Mouse (Mus musculus) stomach, embryonic 14.5 days (tissue): ENCODE data around the gene Nxf3. TPM values are rescaled to one million over a fixed set of nuclear protein-coding genes. Genes with fewer than 3 reads are reported as not detected.

Experiments used
- ATAC-seq: fragments of 200-750 bp; cut with Nextera tagmentation; 2 replicates; pipeline ENCODE4 v1.8.0; 2017; ENCODE audit warnings: low read depth, moderate TSS enrichment; ENCODE audit not compliant: insufficient number of reproducible peaks, insufficient read depth, low FRiP score
- H3K27ac ChIP-seq: fragments of 300-500 bp; sonication (generic); 2 replicates; pipeline ENCODE4 v1.5.1; 2014; ENCODE audit warnings: mild to moderate bottlenecking, low read length, moderate library complexity, mixed read lengths
- H3K27me3 ChIP-seq: fragments of 300-500 bp; sonication (generic); 2 replicates; pipeline ENCODE4 v1.6.1; 2014; ENCODE audit warnings: low read length, control low read depth, mixed read lengths; ENCODE audit not compliant: control insufficient read depth, insufficient read depth
- H3K36me3 ChIP-seq: fragments of 300-500 bp; sonication (generic); 2 replicates; pipeline ENCODE4 v1.6.1; 2014; ENCODE audit warnings: mild to moderate bottlenecking, control low read depth, low read length, moderate library complexity, mixed read lengths; ENCODE audit not compliant: control insufficient read depth, insufficient read depth
- H3K4me1 ChIP-seq: fragments of 300-500 bp; sonication (generic); 2 replicates; pipeline ENCODE4 v1.6.1; 2014; ENCODE audit warnings: low read length, control low read depth, mixed read lengths; ENCODE audit not compliant: control insufficient read depth, insufficient read depth
- H3K4me2 ChIP-seq: fragments of 300-500 bp; sonication (generic); replicated peaks from 2 replicates; pipeline ENCODE4 v1.6.1; 2014; ENCODE audit warnings: low read depth, low read length, control low read depth
- H3K4me3 ChIP-seq: fragments of 300-500 bp; sonication (generic); 2 replicates; pipeline ENCODE4 v1.5.1; 2014; ENCODE audit warnings: low read depth, low read length, control low read depth
- H3K9ac ChIP-seq: fragments of 300-500 bp; sonication (generic); replicated peaks from 2 replicates; pipeline ENCODE4 v1.6.1; 2014; ENCODE audit warnings: low read depth, mild to moderate bottlenecking, control low read depth, low read length, moderate library complexity, mixed read lengths
- H3K9me3 ChIP-seq: fragments of 300-500 bp; sonication (generic); 2 replicates; pipeline ENCODE4 v1.6.1; 2016; ENCODE audit warnings: low read depth, low read length, control low read depth; ENCODE audit not compliant: control insufficient read depth
- WGBS: fragments of 180-500 bp; shearing (Covaris S2); extraction: QIAGEN DNeasy Blood & Tissue Kit; methylation state at CpG from one replicate; pipeline ENCODE4 v1.1.7; 2014; 5-methylcytosine and 5-hydroxymethylcytosine counted together
- polyA plus RNA-seq: library from polyadenylated mRNA; unstranded; fragments of >200 nt; fragmentation: Nextera tagmentation; extraction: Ambion mirVana; gene quantifications from 2 replicates; pipeline ENCODE4 v1.2.1, GENCODE M21; 2014

Gene Nxf3
- polyA plus RNA-seq: 0.34 TPM in 1 of 2 replicates, not detected in the other

GRCm38 (mm10) chrX:136085155-136085554 is at the start of gene Nxf3:
Gene Nxf3 (minus strand): TSS chrX:136085255.
- Histone ChIP-seq H3K4me1 (no peaks in the 10 kb centered on the region), H3K4me2 (no peak within 1 kb of the TSS), H3K36me3 (no peaks in the 10 kb centered on the region), H3K27me3 (no peaks in the 10 kb centered on the region), H3K4me3 (no peak within 1 kb of the TSS), H3K9me3 (no peaks in the 10 kb centered on the region), H3K9ac (no peak within 1 kb of the TSS), H3K27ac (no peak within 1 kb of the TSS)
- WGBS: 78% methylated on average over 9 of the region's 9 CpGs
- ATAC-seq: no peak

- H3K4me2 ChIP-seq: no peak overlapping the region
- no peaks in the 10 kb centered on the region for H3K9me3 ChIP-seq
- no peak overlapping the region for H3K27ac ChIP-seq
- no peaks in the 10 kb centered on the region for H3K27me3 ChIP-seq
- H3K9ac ChIP-seq: no peak overlapping the region
- 24% methylated on average over 5 of the region's 5 CpGs for WGBS
- no peak overlapping the region for H3K4me3 ChIP-seq
- H3K4me1 ChIP-seq: no peaks in the 10 kb centered on the region
- H3K36me3 ChIP-seq: no peaks in the 10 kb centered on the region
- no peak for ATAC-seq
These were observed 42.6 kb upstream of the Nxf3 start for GRCm38 (mm10) chrX:136127744-136128064.

GRCm38 (mm10) chrX:136127038-136127743 is 42.1 kb upstream of the Nxf3 start:
- Histone ChIP-seq H3K27me3 (no peaks in the 10 kb centered on the region), H3K9me3 (no peaks in the 10 kb centered on the region), H3K9ac (no peak overlapping the region), H3K27ac (no peak overlapping the region), H3K4me1 (no peaks in the 10 kb centered on the region), H3K36me3 (no peaks in the 10 kb centered on the region), H3K4me2 (no peak overlapping the region), H3K4me3 (no peak overlapping the region)
- WGBS: 65% methylated on average over 8 of the region's 8 CpGs
- ATAC-seq: no peak

- H3K9ac ChIP-seq: no peak overlapping the region
These were observed 30.4 kb upstream of the Nxf3 start for GRCm38 (mm10) chrX:136115419-136115961.

GRCm38 (mm10) chrX:136115015-136115414 is 30.0 kb upstream of the Nxf3 start:
- H3K27ac ChIP-seq: no peak overlapping the region
- 33% methylated on average over 4 of the region's 4 CpGs for WGBS
- no peaks in the 10 kb centered on the region for H3K9me3 ChIP-seq
- H3K4me2 ChIP-seq: peak overlapping the region; percentile 46; the same call in 1 of the 2 replicates
- ATAC-seq: no peak
- no peak overlapping the region for H3K9ac ChIP-seq
- H3K4me1 ChIP-seq: no peaks in the 10 kb centered on the region
- no peaks in the 10 kb centered on the region for H3K36me3 ChIP-seq
- H3K27me3 ChIP-seq: no peaks in the 10 kb centered on the region
- no peak overlapping the region for H3K4me3 ChIP-seq

More at GRCm38 (mm10) chrX:136115419-136115961, 30.4 kb upstream of the Nxf3 start:
- 19% methylated on average over 23 of the region's 23 CpGs for WGBS
- H3K36me3 ChIP-seq: no peaks in the 10 kb centered on the region
- ATAC-seq: peak; percentile 93
- peak overlapping the region; percentile 26 for H3K4me3 ChIP-seq
- H3K27me3 ChIP-seq: no peaks in the 10 kb centered on the region
- H3K4me1 ChIP-seq: no peaks in the 10 kb centered on the region
- no peaks in the 10 kb centered on the region for H3K9me3 ChIP-seq
- peak overlapping the region; percentile 46 for H3K4me2 ChIP-seq
- H3K27ac ChIP-seq: no peak overlapping the region

- no peaks in the 10 kb centered on the region for H3K4me1 ChIP-seq
- no peak overlapping the region for H3K4me2 ChIP-seq
- H3K27me3 ChIP-seq: no peaks in the 10 kb centered on the region
- ATAC-seq: no peak
- 42% methylated on average over 6 of the region's 6 CpGs for WGBS
- no peak overlapping the region for H3K4me3 ChIP-seq
- H3K27ac ChIP-seq: no peak overlapping the region
- H3K9me3 ChIP-seq: no peaks in the 10 kb centered on the region
- H3K36me3 ChIP-seq: no peaks in the 10 kb centered on the region
- no peak overlapping the region for H3K9ac ChIP-seq
These were observed 22.9 kb upstream of the Nxf3 start for GRCm38 (mm10) chrX:136107942-136108341.

GRCm38 (mm10) chrX:136104724-136105088 is 19.7 kb upstream of the Nxf3 start:
- H3K27me3 ChIP-seq: no peaks in the 10 kb centered on the region
- H3K36me3 ChIP-seq: no peaks in the 10 kb centered on the region
- no peak overlapping the region for H3K4me3 ChIP-seq
- no peak overlapping the region for H3K9ac ChIP-seq
- H3K4me2 ChIP-seq: no peak overlapping the region
- no peaks in the 10 kb centered on the region for H3K4me1 ChIP-seq
- H3K9me3 ChIP-seq: no peaks in the 10 kb centered on the region
- WGBS: 66% methylated on average over 3 of the region's 3 CpGs
- no peak overlapping the region for H3K27ac ChIP-seq
- ATAC-seq: no peak

GRCm38 (mm10) chrX:136104046-136104723 is 19.1 kb upstream of the Nxf3 start:
- H3K4me3 ChIP-seq: no peak overlapping the region
- no peak overlapping the region for H3K4me2 ChIP-seq
- no peak overlapping the region for H3K9ac ChIP-seq
- no peak overlapping the region for H3K27ac ChIP-seq
- no peaks in the 10 kb centered on the region for H3K9me3 ChIP-seq
- no peaks in the 10 kb centered on the region for H3K4me1 ChIP-seq
- no peaks in the 10 kb centered on the region for H3K27me3 ChIP-seq
- WGBS: 69% methylated on average over 4 of the region's 4 CpGs
- no peaks in the 10 kb centered on the region for H3K36me3 ChIP-seq
- no peak for ATAC-seq
